Mouse (Mus musculus) layer of hippocampus, postnatal 36 days (tissue): ENCODE measurements around the gene Adcy6. TPM values are rescaled to one million over a fixed set of nuclear protein-coding genes. Genes with fewer than 3 reads are reported as not detected.

Experiments
- DNase-seq, 2 experiments: peaks; one replicate each; pipeline ENCODE4 v3.0.0; 2022
- total RNA-seq, 2 experiments: library from RNA; stranded (reverse); gene quantifications; 2 replicates each; pipeline ENCODE4 v1.2.3; 2021

Adcy6 gene
- total RNA-seq, 2 experiments from 2014 or later: 43.7 to 48.8 TPM

DNA sequence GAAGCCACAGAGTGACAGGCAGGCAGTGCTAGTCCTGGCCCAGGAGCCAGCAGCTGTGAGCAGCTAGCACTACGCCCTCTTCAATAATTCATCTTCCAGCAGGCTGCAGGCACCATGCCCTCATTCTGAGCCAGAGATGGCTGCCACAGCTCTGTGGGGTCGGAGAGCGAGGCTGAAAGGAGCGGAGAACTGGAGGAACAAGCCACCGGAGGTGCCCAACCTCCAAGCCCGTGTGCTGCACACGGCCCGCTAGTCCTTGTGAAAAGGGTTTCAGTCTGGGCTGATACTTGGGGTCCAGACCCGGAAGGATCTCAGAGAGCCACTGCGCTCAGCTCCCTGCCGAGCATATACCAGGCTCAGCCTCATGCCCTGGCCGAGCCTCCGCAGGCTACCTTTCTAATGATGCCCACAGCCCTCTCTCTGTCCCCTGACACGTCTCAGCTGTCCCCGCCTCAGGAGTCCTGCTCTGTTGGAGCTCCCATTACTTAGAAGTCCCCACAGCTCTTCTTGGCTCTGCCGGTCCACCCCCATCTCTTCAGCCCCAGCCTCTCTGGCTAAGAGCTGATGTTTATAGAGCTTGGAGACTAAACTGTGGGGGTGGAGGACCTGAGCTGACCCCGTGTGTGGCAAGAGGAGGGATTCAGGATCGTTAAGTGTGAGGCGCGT, 18.8 kb upstream of the Adcy6 start:
- no peak for DNase-seq

DNA sequence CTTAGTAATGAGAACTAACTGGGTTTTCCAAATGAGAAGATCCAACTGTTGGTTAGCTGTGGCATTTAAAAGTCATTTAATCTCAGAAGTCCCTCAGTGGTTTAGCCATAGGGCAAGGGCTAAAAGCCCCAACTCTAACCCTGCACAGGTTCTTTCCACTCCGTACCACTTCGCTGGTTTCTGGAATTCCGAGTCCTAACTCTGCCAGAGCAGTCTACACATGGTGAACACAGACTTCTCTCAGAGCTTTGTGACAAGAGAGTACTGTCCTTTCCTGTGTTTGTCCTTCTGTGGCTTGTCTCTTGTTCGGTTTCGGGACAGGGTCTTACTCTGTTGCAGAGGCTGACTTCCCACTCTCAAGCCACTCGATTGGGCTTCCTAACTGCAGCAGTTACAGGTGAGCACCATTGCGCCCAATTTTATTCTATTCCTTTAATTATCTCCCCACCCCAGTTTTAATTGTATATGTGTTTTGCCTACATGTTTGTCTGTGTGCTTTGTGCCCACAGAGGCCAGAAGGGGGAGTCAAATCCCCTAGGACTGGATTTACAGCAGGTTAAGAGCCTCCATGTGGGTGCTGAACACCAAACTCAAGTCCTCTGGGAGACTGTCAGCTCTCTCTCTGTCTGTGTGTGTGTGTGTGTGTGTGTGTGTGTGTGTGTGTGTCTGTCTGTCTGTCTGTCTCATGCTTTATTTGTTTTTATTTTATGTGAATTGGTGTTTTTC, 16.8 kb upstream of the Adcy6 start:
- DNase-seq: no peak

DNA sequence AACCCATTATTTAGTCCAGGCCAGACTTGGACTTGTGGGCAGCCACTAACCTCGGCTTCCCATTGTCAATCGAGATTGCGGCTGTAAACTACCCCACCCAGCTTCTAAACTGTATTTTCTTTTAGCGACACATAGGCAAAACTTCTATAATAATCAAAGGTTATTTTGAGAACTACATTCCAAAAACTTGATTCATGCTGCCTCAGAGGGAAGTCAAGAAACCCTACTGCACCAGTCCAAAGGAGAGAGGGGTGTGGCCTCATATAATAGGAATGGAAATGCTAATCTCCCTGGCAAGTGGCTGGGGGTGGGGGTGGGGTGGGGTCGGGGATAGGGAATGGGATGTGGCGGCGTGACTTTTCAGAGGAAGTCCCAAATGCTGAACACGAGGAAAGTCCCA, 16.2 kb upstream of the Adcy6 start:
- no peak for DNase-seq

DNA sequence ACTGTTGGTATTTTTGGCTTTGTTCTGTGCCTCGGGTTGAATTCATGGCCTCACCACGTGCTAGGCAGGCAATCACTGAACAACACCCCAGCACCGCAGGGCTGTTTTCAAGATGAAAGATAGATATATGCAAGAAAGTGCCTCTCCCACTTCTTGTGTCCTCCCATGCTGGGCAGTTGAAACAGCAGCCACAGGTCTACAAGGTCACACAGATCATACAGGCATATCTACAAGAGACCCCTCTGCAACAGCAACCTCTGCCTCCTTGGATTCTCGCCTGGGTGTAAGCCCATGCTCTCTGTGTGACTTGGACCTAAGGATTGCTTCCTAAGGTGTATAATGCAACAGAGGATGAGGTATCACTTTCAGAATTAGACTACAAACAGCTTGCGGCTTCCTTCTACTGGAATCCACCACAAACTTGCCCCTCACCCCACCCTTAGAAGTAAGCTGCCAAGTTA, 13.5 kb upstream of the Adcy6 start:
- DNase-seq: no peak

DNA sequence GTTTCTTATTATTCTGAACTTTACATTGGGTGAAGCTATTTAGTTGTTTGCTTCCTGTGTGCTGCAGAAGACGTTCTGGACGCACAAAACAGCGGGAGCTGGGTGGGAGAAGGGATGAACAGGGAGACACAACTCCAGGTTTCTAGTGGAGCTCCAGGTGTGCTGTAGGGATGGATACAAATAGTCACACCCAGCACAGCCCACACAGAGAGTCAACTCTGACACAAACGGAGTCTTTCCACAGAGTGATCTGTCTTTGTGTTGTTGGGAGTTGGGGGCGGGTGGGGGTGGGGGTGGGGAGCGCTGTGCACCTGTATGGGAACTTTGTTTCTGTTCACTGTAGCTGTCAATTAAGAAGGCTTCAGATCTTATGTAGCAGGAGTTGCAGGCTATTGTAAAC, 12.8 kb upstream of the Adcy6 start:
- no peak for DNase-seq

DNA sequence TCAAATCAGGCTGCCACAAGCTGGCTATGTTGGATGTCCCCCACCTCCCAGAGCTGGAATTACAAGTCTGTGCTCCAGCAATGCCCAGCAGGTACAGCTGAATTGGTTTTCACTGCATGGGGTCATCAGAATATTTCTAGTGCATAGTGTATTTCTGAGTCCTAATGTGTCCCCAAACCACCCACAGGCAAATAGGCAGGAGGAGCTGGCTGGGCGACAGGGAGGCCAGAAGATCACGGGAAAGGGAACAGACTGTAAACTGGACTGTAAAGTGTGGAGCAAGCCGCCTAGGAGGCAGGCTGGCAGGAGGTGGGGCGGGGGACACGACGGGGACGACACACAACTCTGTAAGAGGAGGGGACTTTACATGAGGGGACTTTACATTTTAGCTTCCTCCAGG, 12.3 kb upstream of the Adcy6 start:
- DNase-seq: no peak

DNA sequence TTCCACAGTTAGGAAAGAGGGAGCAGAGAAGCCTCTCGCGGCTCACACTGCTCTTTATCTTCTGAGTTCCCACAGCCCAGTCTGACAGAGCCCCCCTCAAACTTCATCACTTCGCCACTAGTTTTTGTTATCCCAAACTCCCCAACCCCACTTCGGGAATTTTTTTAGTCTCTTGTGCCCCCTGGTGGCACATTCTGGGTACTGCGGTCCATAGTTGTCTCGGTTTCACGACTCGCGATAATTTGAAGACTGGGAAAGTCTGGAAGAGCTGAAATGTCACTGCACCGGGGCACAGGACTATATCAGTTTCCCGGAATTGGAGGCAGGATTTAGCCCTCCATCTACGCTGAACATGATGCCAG, 7.3 kb upstream of the Adcy6 start:
- peak; percentile 69 to 79 for DNase-seq

DNA sequence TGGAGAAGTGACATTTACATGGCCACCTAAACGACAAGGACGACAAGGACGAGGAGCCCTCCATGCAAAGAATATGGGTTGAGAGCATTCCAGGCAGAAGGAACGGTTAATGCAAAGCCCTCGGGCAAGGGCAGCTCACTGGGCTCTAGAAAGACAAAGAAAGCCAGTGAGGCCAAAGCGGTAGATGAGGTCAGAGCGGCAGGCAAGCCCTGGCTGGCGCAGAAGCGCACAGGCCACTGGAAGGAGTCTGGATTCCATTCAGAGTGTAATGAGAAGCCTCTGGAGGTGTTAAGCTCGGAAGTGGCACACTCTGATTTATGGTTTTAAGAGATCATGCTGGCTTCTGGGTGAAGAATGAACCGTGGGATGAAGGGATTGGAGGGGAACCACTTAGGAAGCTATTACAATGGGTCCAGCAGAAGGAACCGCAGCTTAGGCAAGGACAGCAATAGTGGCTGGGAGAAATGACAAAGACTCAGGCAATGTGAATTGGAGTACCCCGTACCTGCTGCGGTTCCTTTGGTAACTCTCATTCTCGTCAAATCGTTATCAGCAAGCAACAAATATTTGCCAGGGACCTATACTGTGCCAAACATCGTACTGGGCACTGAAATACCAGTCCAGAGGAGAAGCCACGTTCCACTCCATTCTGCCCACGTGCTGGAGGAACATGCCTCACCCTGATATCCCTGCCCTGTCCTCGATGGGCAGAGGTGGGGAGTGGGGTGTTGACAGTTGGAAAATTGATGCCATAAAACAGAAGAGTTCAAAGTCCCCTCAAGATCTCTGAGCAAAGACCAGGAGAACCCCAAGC, 6.7 kb upstream of the Adcy6 start:
- DNase-seq: no peak

DNA sequence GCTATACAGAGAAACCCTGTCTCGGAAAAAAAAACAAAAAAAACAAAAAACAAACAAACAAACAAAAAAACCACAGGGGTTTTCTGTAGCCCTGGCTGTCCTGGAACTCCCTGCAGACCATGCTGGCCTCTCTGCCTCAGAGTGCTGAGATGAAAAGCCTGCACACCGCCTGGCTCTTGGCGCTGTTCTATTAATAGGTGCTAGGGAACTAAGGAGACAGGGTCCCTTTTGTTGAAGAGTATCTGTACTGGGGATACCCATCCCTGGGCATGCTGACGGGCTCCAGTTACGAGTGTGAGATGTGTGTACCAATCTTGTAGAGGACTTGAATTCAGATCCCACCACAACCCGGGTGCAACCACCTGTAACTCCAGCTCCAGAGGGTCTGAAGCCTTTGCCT, 5.9 kb upstream of the Adcy6 start:
- DNase-seq: no peak

DNA sequence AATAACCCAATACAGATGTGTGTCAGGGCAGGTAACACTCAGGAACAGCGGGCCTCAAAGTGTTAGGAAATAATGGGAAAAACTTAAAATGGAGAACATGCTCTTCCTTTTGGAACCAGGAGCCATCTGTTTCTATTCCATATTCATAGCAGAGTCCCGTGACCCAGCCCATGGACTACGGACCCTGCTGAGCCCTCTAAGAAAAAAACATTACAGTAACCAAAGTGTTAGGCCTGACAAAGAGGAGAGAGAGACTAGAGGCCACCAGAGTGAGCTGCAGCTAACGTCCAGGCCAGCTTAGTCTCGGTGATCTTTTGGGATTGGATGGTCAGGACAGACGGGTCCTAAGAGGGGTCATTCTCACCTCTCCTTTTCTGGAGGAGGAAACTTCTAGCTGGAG, 5.1 kb upstream of the Adcy6 start:
- DNase-seq: no peak

DNA sequence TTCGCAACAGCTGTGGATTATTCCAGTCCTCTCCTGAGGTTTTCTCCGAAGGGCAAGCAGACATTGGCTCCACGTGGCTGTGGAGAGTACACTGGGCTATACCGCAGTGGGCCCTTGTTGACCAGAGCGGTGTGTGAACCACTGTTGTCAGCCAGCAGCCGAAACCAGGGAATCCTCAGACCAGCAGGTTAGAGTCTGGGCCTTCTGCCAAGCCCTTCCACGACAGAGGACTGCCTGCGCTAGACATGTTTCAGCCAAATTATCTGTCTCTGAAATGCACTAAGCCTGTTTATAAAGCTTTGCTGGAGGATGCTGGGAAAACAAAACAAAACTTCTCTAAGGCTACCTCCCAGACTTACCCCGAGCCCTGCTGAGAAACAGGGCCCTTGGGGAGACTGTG, 4.7 kb upstream of the Adcy6 start:
- DNase-seq: no peak

DNA sequence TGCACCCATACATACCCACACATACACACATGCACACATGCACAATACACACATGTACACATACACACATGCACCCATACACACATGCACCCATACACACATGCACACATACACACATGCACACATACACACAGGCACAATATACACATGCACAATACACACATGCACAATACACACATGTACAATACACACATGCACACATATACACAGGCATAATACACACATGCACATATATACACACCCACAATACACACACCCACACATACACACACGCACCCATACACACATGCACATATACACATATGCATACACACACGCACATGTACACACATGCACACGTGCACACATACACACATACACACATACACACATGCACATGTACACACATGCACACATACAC, 2.4 kb upstream of the Adcy6 start:
- no peak for DNase-seq

DNA sequence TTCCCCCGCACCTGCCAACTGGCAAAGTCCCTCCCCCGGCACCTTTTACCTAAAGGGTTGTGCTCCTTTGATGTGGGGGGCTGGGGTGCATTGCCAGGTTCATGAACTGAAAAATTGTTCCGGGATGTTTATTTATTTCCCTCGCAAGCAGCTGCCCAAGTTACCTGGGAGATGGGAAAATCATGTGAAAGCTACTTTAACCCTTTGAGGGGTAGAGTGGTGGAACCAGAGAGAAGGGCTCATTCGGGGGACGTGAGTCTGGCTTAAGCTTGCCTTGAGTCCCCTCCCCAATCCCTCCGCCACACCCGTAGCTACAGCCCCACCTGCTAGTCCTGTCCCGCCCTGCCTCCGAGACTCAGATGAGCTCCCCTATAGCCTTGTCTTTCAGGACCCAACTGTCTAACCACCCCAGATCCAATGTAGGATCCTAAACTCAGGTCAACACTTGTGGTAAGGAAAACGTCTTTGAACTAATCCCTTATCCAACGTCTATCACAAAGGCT, 306 bp upstream of the Adcy6 start:
- no peak for DNase-seq

DNA sequence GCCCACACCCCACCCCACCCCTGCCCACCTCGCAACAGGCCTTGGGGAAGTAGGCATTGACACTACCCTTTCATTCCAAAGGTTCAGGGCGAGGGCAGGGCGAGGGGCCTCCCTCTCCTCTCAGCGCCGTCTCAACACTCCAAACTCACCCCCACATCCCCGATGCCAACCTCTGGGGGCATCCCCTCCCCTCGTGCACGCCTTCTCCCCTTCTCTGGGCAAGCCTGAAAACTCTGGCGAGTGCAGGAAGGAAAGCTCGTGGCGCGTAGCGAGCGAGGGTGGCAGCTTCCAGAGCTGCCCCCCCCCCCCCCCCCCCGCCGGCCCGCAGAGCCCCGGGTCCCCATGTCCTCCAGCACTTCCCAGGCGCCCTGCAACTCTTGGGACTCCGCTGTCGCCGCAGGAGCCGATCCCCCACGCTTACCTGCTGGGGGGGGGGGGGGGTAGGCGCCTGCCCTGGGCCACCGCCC, 1.1 kb downstream of the Adcy6 start:
- DNase-seq: no peak

DNA sequence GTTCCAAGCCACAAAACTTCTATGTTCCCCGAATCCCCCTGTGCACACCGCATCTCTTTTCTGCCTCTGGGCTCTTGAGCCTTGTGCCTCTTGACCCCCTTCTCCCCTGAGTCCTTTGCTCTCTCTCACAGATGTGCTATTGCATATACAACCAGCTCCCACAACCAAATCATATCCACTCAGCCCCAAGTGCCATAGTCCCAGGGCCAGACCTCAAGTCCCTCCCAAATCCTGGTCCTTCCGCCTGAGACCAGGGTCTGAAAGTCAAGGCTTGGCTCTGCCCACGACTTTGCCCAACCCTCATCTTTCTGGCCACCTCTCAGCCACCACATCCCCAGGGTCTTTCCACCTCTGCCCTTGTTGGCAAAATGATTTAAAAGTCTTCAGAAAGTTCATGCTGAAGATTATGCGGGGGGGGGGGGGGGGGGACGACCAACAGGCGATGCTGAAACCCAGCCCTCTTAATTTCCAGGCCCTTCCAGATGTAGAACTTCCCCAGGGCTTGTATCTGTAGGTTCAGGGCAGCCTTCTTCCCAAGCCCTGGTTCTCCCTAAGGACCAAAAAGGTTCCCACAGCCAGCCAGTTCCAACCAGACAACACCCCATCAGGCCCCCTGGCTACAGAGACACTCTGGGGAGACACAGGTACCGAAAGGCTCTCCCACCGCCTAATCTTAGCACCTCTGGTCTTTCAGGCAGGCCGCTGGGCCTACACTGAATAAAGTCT, 1.7 kb downstream of the Adcy6 start:
- DNase-seq: no peak

DNA sequence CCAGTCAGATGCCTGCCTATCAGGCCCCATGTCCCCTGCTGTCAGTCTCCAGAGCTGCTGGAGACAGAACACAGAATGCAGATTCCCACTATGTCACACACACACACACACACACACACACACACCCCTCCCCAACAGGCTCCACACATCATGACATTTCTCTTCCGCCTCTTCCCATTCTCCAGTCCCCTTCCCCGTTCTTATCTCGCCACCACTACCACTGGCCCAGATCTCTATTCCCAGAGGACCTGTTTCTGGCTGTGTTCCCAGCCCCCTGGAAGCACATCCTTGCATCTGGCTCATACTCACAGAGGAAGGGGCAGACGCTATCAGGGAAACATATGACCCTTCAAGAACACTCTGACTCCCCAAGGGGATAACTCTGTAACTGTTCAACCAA, 2.3 kb downstream of the Adcy6 start:
- DNase-seq: no peak

DNA sequence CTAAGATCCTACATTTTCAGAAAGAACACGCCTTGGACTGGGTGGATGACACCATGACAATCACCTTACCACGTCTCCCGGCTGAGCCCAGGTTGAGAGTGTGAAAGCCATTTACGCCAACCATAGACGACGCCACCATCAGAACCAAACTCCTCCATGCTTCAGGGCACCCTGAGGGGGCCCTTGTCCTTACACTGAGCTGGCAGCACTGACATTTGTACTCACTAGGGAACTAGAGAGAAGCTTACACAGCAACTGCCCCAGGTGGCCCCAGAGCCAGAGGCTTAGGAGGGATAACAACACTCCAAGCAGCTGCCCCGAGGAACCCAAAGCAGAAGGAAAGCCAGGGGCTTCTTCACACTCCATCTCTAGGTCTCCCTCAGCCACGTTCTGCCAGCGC, 3.1 kb downstream of the Adcy6 start:
- no peak for DNase-seq

DNA sequence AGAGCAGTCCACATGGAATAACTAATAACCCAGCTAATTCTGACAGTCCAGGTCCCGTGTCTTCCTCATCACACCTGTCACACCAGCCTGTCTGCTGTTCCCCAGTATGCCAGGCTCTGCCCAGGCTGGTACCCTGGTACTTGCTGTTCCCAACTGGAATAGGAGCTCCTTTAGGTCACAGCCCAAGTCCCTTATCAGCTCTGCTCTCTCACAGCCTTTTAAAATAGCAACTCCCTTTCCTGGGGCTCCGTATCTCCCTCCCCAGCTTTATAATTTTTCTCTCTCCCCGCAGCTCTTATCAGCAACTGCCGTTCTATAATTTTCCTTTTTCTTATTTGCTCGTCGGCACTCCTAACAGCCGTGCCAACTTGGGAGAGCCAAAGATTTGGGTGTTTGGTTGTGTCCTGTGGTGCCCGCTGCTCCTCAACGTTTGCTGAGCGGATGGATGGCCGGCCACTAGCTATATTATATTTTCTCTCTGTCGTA, 3.8 kb downstream of the Adcy6 start:
- no peak for DNase-seq

DNA sequence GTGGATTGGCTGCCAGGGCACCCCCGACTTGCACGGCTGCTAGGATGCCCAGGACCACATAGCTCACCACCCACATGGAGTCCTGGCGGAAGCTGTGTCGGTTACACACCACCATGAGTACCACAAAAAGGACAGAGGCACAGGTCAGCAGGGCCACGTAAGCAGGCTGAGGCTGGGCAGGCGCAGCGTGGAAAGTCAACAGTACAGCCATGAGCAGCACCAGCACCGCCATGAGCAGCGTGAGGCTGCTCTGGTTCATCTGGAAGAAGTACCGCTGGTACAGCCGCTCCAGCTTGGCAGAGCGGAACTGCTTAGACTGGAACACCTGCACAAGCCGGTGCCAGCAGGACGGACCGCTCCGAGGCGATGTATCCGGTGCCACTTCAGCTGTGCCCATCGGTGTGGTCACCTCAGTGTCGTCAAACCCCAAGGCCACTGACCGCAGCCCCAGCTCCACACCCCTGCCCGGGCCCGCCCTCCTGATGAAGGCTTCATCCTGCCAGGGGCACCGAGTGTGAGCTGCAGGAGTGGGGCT, 5.8 kb downstream of the Adcy6 start:
- no peak for DNase-seq

DNA sequence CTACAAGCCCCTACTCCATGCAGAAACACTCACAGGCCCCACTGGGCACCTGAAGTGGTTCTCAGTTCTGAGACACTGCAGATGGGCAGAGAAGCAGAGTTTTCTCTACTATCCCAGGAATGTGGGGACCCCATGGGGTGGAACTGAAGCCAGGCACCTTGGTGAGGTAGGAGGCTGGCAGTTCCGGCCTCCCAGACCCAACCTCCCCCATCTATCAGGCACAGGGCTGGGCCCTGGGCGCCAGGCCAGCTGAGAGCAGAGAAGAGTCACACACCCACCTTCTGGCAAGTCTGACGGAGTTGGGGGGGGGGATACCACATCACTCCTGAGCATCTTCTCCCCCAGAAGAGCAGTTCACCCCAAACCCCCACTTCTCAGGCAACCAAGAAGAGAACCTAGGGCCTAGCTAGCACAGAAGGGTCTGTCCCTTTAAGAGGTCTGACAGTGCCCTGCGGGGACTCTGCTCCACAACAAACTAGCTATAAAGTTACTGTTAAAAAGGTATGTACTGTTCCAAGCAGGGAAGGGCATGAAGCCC, 6.9 kb downstream of the Adcy6 start:
- no peak for DNase-seq

DNA sequence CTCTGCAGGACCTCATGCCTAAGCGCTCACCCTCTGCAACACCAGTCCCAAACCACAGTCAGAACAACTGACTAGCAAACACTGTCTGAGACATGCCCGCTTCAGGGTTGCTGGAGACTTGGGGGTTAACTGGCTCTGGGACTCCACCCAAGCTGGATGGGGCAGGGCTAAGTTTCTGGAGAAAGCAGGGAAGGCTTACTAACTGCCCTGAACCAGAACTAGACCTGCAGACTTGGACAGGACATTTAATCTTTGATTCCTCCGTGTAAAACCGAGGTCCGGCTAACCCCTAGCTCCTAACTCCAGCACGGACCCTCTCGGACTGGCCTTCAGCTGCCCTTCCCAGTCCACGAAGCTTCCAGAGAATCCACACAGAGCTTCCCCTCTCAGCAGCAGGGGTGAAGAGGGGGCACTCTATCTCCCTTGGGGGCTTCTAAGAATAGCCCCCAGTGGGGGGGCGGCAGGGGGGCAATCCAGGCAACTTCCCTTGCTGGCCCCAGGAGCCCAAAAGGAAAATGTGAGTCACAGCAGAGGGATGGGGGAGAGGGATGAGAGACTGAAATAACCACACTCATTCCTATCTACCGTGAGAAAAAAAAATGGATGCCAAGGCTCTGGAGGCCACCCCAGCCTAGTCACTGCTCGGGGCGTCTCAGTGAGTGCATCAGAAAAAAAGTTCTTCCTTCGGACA, 7.5 kb downstream of the Adcy6 start:
- no peak for DNase-seq
